Mouse (Mus musculus): ENCODE results near the gene Ccdc34.

DNA sequence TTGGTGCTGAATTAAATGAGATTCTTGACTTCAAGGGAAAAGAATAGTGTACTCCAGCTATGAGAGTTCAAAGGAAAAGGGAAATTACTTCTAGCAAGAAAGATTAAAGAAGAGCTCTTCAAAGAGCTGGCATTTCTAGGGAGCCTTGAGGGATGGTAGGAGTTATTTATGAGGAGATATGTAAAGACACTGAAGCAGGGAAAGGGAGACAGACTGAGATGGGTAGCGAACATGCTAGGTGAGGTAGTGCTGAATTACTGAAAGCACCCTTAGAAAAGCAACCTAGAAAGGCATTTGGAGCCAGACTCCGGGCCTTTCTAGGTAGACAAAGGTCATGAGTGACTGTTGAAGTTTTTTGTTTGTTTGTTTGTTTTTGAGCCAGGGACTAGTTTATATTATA is 41.4 kb upstream of the Ccdc34 start:
- TF ChIP-seq CTCF (IDR thresholded peaks at IDR 0.05; ENCODE audit: low read depth, low read length): no peak
- no peak for TF ChIP-seq TAL1 (conservative IDR thresholded peaks at IDR 0.05; ENCODE audit: low read depth, low read length)
- TF ChIP-seq GATA1 (IDR thresholded peaks at IDR 0.05; ENCODE audit: borderline replicate concordance, low read length): no peak
- TF ChIP-seq GATA2 (IDR thresholded peaks at IDR 0.05; ENCODE audit: borderline replicate concordance, low read depth, low read length): no peak
- no peak for TF ChIP-seq POLR2AphosphoS5 (IDR thresholded peaks at IDR 0.05; ENCODE audit: insufficient replicate concordance, low read depth, low read length)

All from G1E (cell line).